Mouse (Mus musculus): ENCODE results near the gene Dlg1. TPM values are rescaled to one million over a fixed set of nuclear protein-coding genes. Genes with fewer than 3 reads are reported as not detected.

Dlg1 gene
- polyA plus RNA-seq, 1 experiment from 2014 or later, result 32.5 TPM

GRCm38 (mm10) chr16:31803644-31804043, 140.4 kb downstream of the Dlg1 start:
- Histone ChIP-seq H3K36me3 (ENCODE audit: control insufficient read depth, insufficient read depth, low read length) (peaks cover 4% of the 10 kb centered on the region; the same call in 1 of the 2 replicates), H3K27me3 (ENCODE audit: control insufficient read depth, insufficient read depth, low read length) (no peaks in the 10 kb centered on the region), H3K27ac (replicated peaks; ENCODE audit: low read depth, low read length) (no peak overlapping the region), H3K4me2 (ENCODE audit: low read depth, severe bottlenecking) (no peak overlapping the region), H3K9me3 (ENCODE audit: control insufficient read depth, low read length) (no peaks in the 10 kb centered on the region), H3K4me1 (ENCODE audit: control insufficient read depth, insufficient read depth, low read length) (no peaks in the 10 kb centered on the region), H3K9ac (ENCODE audit: low read length) (no peak overlapping the region), H3K4me3 (ENCODE audit: low read depth, low read length) (no peak overlapping the region)
- ATAC-seq (ENCODE audit: insufficient number of reproducible peaks, low FRiP score, low TSS enrichment, low read depth) (no peak), DNase-seq (ENCODE audit: low spot score) (no peak)
- 84% methylated on average over 3 of the region's 3 CpGs for WGBS

GRCm38 (mm10) chr16:31826049-31826448, 162.8 kb downstream of the Dlg1 start:
- Histone ChIP-seq H3K27me3 (ENCODE audit: control insufficient read depth, insufficient read depth, low read length) (no peaks in the 10 kb centered on the region), H3K4me2 (ENCODE audit: low read depth, severe bottlenecking) (no peak overlapping the region), H3K4me3 (ENCODE audit: low read depth, low read length) (no peak overlapping the region), H3K36me3 (ENCODE audit: control insufficient read depth, insufficient read depth, low read length) (no peaks in the 10 kb centered on the region; the same call in 1 of the 2 replicates), H3K9me3 (ENCODE audit: control insufficient read depth, low read length) (no peaks in the 10 kb centered on the region), H3K4me1 (ENCODE audit: control insufficient read depth, insufficient read depth, low read length) (no peaks in the 10 kb centered on the region), H3K9ac (ENCODE audit: low read length) (no peak overlapping the region), H3K27ac (replicated peaks; ENCODE audit: low read depth, low read length) (no peak overlapping the region)
- ATAC-seq (ENCODE audit: insufficient number of reproducible peaks, low FRiP score, low TSS enrichment, low read depth) (no peak), DNase-seq (ENCODE audit: low spot score) (no peak)
- WGBS, result 81% methylated on average over 4 of the region's 4 CpGs

GRCm38 (mm10) chr16:31830726-31831125, 167.5 kb downstream of the Dlg1 start:
- Histone ChIP-seq H3K9ac (ENCODE audit: low read length) (no peak overlapping the region), H3K4me3 (ENCODE audit: low read depth, low read length) (no peak overlapping the region), H3K9me3 (ENCODE audit: control insufficient read depth, low read length) (no peaks in the 10 kb centered on the region), H3K27me3 (ENCODE audit: control insufficient read depth, insufficient read depth, low read length) (no peaks in the 10 kb centered on the region), H3K4me2 (ENCODE audit: low read depth, severe bottlenecking) (no peak overlapping the region), H3K4me1 (ENCODE audit: control insufficient read depth, insufficient read depth, low read length) (no peaks in the 10 kb centered on the region), H3K36me3 (ENCODE audit: control insufficient read depth, insufficient read depth, low read length) (no peaks in the 10 kb centered on the region; the same call in 1 of the 2 replicates), H3K27ac (replicated peaks; ENCODE audit: low read depth, low read length) (no peak overlapping the region)
- ATAC-seq (ENCODE audit: insufficient number of reproducible peaks, low FRiP score, low TSS enrichment, low read depth) (no peak), DNase-seq (ENCODE audit: low spot score) (no peak)
- WGBS, result 88% methylated on average over 4 of the region's 4 CpGs

- no peaks in the 10 kb centered on the region; the same call in 1 of the 2 replicates for H3K36me3 ChIP-seq (ENCODE audit: control insufficient read depth, insufficient read depth, low read length)
- H3K9me3 ChIP-seq (ENCODE audit: control insufficient read depth, low read length), result no peaks in the 10 kb centered on the region
- no peak overlapping the region for H3K4me2 ChIP-seq (ENCODE audit: low read depth, severe bottlenecking)
- H3K4me1 ChIP-seq (ENCODE audit: control insufficient read depth, insufficient read depth, low read length), result no peaks in the 10 kb centered on the region
- 93% methylated on average over 10 of the region's 10 CpGs for WGBS
- no peak overlapping the region for H3K27ac ChIP-seq (replicated peaks; ENCODE audit: low read depth, low read length)
- no peak overlapping the region for H3K4me3 ChIP-seq (ENCODE audit: low read depth, low read length)
- no peak for ATAC-seq (ENCODE audit: insufficient number of reproducible peaks, low FRiP score, low TSS enrichment, low read depth)
- DNase-seq (ENCODE audit: low spot score), result no peak
- no peaks in the 10 kb centered on the region for H3K27me3 ChIP-seq (ENCODE audit: control insufficient read depth, insufficient read depth, low read length)
- H3K9ac ChIP-seq (ENCODE audit: low read length), result no peak overlapping the region
Observed at GRCm38 (mm10) chr16:31832630-31833422, 169.6 kb downstream of the Dlg1 start.

- Histone ChIP-seq H3K36me3 (ENCODE audit: control insufficient read depth, insufficient read depth, low read length) (no peaks in the 10 kb centered on the region; the same call in 1 of the 2 replicates), H3K9ac (ENCODE audit: low read length) (no peak overlapping the region), H3K4me3 (ENCODE audit: low read depth, low read length) (no peak overlapping the region), H3K4me2 (ENCODE audit: low read depth, severe bottlenecking) (no peak overlapping the region), H3K27me3 (ENCODE audit: control insufficient read depth, insufficient read depth, low read length) (no peaks in the 10 kb centered on the region), H3K27ac (replicated peaks; ENCODE audit: low read depth, low read length) (no peak overlapping the region), H3K4me1 (ENCODE audit: control insufficient read depth, insufficient read depth, low read length) (no peaks in the 10 kb centered on the region), H3K9me3 (ENCODE audit: control insufficient read depth, low read length) (no peaks in the 10 kb centered on the region)
- ATAC-seq (ENCODE audit: insufficient number of reproducible peaks, low FRiP score, low TSS enrichment, low read depth) (no peak), DNase-seq (ENCODE audit: low spot score) (no peak)
- 79% methylated on average over 7 of the region's 7 CpGs for WGBS
Observed at GRCm38 (mm10) chr16:31834011-31834584, 170.9 kb downstream of the Dlg1 start.

GRCm38 (mm10) chr16:31834662-31835318, 171.5 kb downstream of the Dlg1 start:
- H3K27me3 ChIP-seq (ENCODE audit: control insufficient read depth, insufficient read depth, low read length), result no peaks in the 10 kb centered on the region
- ATAC-seq (ENCODE audit: insufficient number of reproducible peaks, low FRiP score, low TSS enrichment, low read depth) (no peak), DNase-seq (ENCODE audit: low spot score) (no peak)
- H3K4me1 ChIP-seq (ENCODE audit: control insufficient read depth, insufficient read depth, low read length), result no peaks in the 10 kb centered on the region
- no peak overlapping the region for H3K4me3 ChIP-seq (ENCODE audit: low read depth, low read length)
- no peaks in the 10 kb centered on the region for H3K9me3 ChIP-seq (ENCODE audit: control insufficient read depth, low read length)
- 79% methylated on average over 2 of the region's 2 CpGs for WGBS
- H3K4me2 ChIP-seq (ENCODE audit: low read depth, severe bottlenecking), result no peak overlapping the region
- H3K27ac ChIP-seq (replicated peaks; ENCODE audit: low read depth, low read length), result no peak overlapping the region
- H3K36me3 ChIP-seq (ENCODE audit: control insufficient read depth, insufficient read depth, low read length), result no peaks in the 10 kb centered on the region; the same call in 1 of the 2 replicates
- no peak overlapping the region for H3K9ac ChIP-seq (ENCODE audit: low read length)

- 96% methylated on average over 3 of the region's 3 CpGs for WGBS
- Histone ChIP-seq H3K9me3 (ENCODE audit: control insufficient read depth, low read length) (no peaks in the 10 kb centered on the region), H3K36me3 (ENCODE audit: control insufficient read depth, insufficient read depth, low read length) (0 out of 2 replicates have a peak, but pooled peaks cover 3% of the 10 kb centered on the region), H3K4me1 (ENCODE audit: control insufficient read depth, insufficient read depth, low read length) (no peaks in the 10 kb centered on the region), H3K27me3 (ENCODE audit: control insufficient read depth, insufficient read depth, low read length) (no peaks in the 10 kb centered on the region), H3K4me3 (ENCODE audit: low read depth, low read length) (no peak overlapping the region), H3K9ac (ENCODE audit: low read length) (no peak overlapping the region), H3K27ac (replicated peaks; ENCODE audit: low read depth, low read length) (no peak overlapping the region), H3K4me2 (ENCODE audit: low read depth, severe bottlenecking) (no peak overlapping the region)
- no peak for ATAC-seq (ENCODE audit: insufficient number of reproducible peaks, low FRiP score, low TSS enrichment, low read depth)
- DNase-seq (ENCODE audit: low spot score), result no peak
Observed at GRCm38 (mm10) chr16:31837362-31837761, 174.1 kb downstream of the Dlg1 start.

- no peak overlapping the region for H3K27ac ChIP-seq (replicated peaks; ENCODE audit: low read depth, low read length)
- H3K36me3 ChIP-seq (ENCODE audit: control insufficient read depth, insufficient read depth, low read length), result 0 out of 2 replicates have a peak, but pooled peaks cover 3% of the 10 kb centered on the region
- no peak overlapping the region for H3K4me3 ChIP-seq (ENCODE audit: low read depth, low read length)
- ATAC-seq (ENCODE audit: insufficient number of reproducible peaks, low FRiP score, low TSS enrichment, low read depth) (no peak), DNase-seq (ENCODE audit: low spot score) (no peak)
- H3K9me3 ChIP-seq (ENCODE audit: control insufficient read depth, low read length), result no peaks in the 10 kb centered on the region
- H3K4me1 ChIP-seq (ENCODE audit: control insufficient read depth, insufficient read depth, low read length), result no peaks in the 10 kb centered on the region
- H3K4me2 ChIP-seq (ENCODE audit: low read depth, severe bottlenecking), result no peak overlapping the region
- H3K9ac ChIP-seq (ENCODE audit: low read length), result no peak overlapping the region
- no peaks in the 10 kb centered on the region for H3K27me3 ChIP-seq (ENCODE audit: control insufficient read depth, insufficient read depth, low read length)
- 87% methylated on average over 3 of the region's 3 CpGs for WGBS
Observed at GRCm38 (mm10) chr16:31844246-31844645, 181.0 kb downstream of the Dlg1 start.
